Mouse (Mus musculus): ENCODE measurements around the gene Anapc11.

- TF ChIP-seq CTCF (IDR thresholded peaks at IDR 0.05; ENCODE audit: low read depth, low read length) (no peak), EP300 (IDR thresholded peaks at IDR 0.05; ENCODE audit: insufficient read depth, low read depth, low read length) (no peak), POLR2A (IDR thresholded peaks at IDR 0.05; ENCODE audit: insufficient read depth, low read length) (no peak)
Observed at GRCm38 (mm10) chr11:120597240-120598235, 683 bp upstream of the Anapc11 start.

All from ES-Bruce4 (cell line).